Mouse (Mus musculus): ENCODE data around the gene Pdzd2.

- TF ChIP-seq CTCF (IDR thresholded peaks at IDR 0.05; ENCODE audit: low read depth) (no peak), EP300 (IDR thresholded peaks at IDR 0.05; ENCODE audit: low read depth) (no peak)
Measured at GRCm38 (mm10) chr15:12364096-12364495, 375.6 kb downstream of the Pdzd2 start.
